Mouse (Mus musculus) cerebellum, adult 2 months (tissue): ENCODE measurements around the gene Cmc1.

Experiments
- CTCF ChIP-seq: fragments of 200-500 bp; IDR thresholded peaks from 2 replicates; pipeline ENCODE4 v1.5.1; 2011; ENCODE audit warnings: low read depth, mild to moderate bottlenecking, control low read depth, low read length, moderate library complexity, borderline replicate concordance; ENCODE audit not compliant: insufficient read depth
- POLR2A ChIP-seq: fragments of 200-500 bp; IDR thresholded peaks from 2 replicates; pipeline ENCODE4 v1.6.1; 2011; ENCODE audit warnings: low read length, control low read depth, borderline replicate concordance; ENCODE audit not compliant: insufficient read depth

DNA sequence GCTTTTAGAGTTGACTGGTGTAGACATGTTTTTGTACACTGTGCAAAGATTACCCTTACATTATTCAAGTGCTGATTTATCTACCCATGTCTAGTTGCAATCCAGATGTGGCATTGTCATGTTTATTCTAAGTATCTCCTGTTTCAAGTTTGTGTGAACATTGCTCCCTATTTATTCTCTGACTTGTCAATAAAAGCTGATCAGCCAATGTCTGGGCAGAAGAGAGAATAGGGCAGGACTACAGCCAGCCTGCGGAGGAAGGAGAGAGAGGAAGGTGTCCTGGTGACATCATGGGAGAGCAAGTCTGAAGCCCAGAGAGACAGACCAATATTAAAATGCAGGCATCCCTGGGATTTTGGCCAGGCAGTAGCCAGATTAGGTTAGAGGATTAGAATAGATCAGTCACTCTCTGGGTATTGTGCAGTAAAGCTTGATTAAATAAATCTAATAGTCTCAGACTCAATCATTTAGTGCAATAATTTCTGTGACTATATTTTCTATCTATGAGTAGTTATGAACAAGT lies 104.9 kb downstream of the Cmc1 start:
- TF ChIP-seq POLR2A (no peak), CTCF (no peak)
